Mouse (Mus musculus) hematopoietic stem cell, adult 5-6 weeks (primary cell): Measurements from ENCODE around the gene Tti1. TPM values are rescaled to one million over a fixed set of nuclear protein-coding genes. Genes with fewer than 3 reads are reported as not detected.
A peak's percentile ranks its signal among the peaks of the same experiment; 100 is the strongest.

Experiments
- ATAC-seq, 2 experiments: fragments of 125-278 bp in 1 of 2; replicated peaks in 1 of 2; 2 replicates each; pipeline ENCODE4 v1.8.0; 2016 to 2017; ENCODE audit warnings: inconsistent platforms in 2 of 2, mild to moderate bottlenecking in 2 of 2, moderate number of reproducible peaks in 2 of 2, low read depth in 1 of 2, moderate TSS enrichment in 1 of 2; ENCODE audit not compliant: low FRiP score in 2 of 2, poor library complexity in 2 of 2, severe bottlenecking in 2 of 2, insufficient read depth in 1 of 2, low TSS enrichment in 1 of 2
- total RNA-seq: library from RNA; stranded (forward); fragments of 172-1452, 232-1000 nt; gene quantifications from 2 replicates; pipeline ENCODE4 v1.2.3, GENCODE M21; 2017

The Tti1 gene
- total RNA-seq, 1 experiment from 2014 or later, result 31.7 TPM

GRCm38 (mm10) chr2:158048718-158049117 lies 20.5 kb upstream of the Tti1 start:
- ATAC-seq, result no peak

GRCm38 (mm10) chr2:158047903-158048302 lies 19.7 kb upstream of the Tti1 start:
- peak; percentile 27 to 85; a peak in 2 of 4 replicates for ATAC-seq

- no peak for ATAC-seq
Observed at GRCm38 (mm10) chr2:158046186-158046585, 18.0 kb upstream of the Tti1 start.

GRCm38 (mm10) chr2:158043504-158043903 lies 15.3 kb upstream of the Tti1 start:
- no peak for ATAC-seq

- no peak for ATAC-seq
Observed at GRCm38 (mm10) chr2:158040396-158040795, 12.2 kb upstream of the Tti1 start.

GRCm38 (mm10) chr2:158039662-158040061 lies 11.4 kb upstream of the Tti1 start:
- ATAC-seq, result no peak

- no peak for ATAC-seq
Observed at GRCm38 (mm10) chr2:158037571-158037970, 9.3 kb upstream of the Tti1 start.

GRCm38 (mm10) chr2:158036953-158037352 lies 8.7 kb upstream of the Tti1 start:
- ATAC-seq, result no peak

- no peak for ATAC-seq
Observed at GRCm38 (mm10) chr2:158036408-158036807, 8.2 kb upstream of the Tti1 start.

- no peak for ATAC-seq
Observed at GRCm38 (mm10) chr2:158035813-158036212, 7.6 kb upstream of the Tti1 start.

- no peak for ATAC-seq
Observed at GRCm38 (mm10) chr2:158030007-158030406, 1.8 kb upstream of the Tti1 start.

GRCm38 (mm10) chr2:158027855-158028353 lies 329 bp downstream of the Tti1 start:
- ATAC-seq, result peak; percentile 75 to 83

GRCm38 (mm10) chr2:158017330-158017729 lies 10.9 kb downstream of the Tti1 start:
- ATAC-seq, result no peak

- ATAC-seq, result no peak
Observed at GRCm38 (mm10) chr2:158012608-158013007, 15.6 kb downstream of the Tti1 start.

GRCm38 (mm10) chr2:158009373-158009772 lies 18.9 kb downstream of the Tti1 start:
- no peak for ATAC-seq

GRCm38 (mm10) chr2:158005641-158006040 lies 22.6 kb downstream of the Tti1 start:
- no peak for ATAC-seq

- ATAC-seq, result no peak
Observed at GRCm38 (mm10) chr2:158004620-158005019, 23.6 kb downstream of the Tti1 start.

- no peak for ATAC-seq
Observed at GRCm38 (mm10) chr2:157998817-157999216, 29.4 kb downstream of the Tti1 start.

- ATAC-seq, result no peak
Observed at GRCm38 (mm10) chr2:157992501-157992900, 35.7 kb downstream of the Tti1 start.

- ATAC-seq, result peak in 1 of 2 experiments; percentile 43; a peak in 1 of 4 replicates
Observed at GRCm38 (mm10) chr2:157991026-157991425, 37.2 kb downstream of the Tti1 start.
